Mouse (Mus musculus): ENCODE measurements at regions not wholly inside any gene's neighbourhood (a gene's known extent, or its start where the extent isn't known, plus 50 kb on each side); places are given as distances from the start of the nearest gene placed in this dataset.

GRCm38 (mm10) chr1:41225851-41226250, 420.4 kb downstream of the Tmem182 start:
- TF ChIP-seq CTCF (IDR thresholded peaks at IDR 0.05) (no peak), EP300 (IDR thresholded peaks at IDR 0.05) (no peak)
